Mouse (Mus musculus) mature B cell (primary cell): ENCODE measurements at regions not wholly inside any gene's neighbourhood (a gene's known extent, or its start where the extent isn't known, plus 50 kb on each side); places are given as distances from the start of the nearest gene placed in this dataset.

Experiments
- in situ Hi-C: fragments of 300-500 bp; cut with MboI; formaldehyde crosslinking; loops from 2 replicates; pipeline ENCODE4 v1.14.3; 2019

DNA sequence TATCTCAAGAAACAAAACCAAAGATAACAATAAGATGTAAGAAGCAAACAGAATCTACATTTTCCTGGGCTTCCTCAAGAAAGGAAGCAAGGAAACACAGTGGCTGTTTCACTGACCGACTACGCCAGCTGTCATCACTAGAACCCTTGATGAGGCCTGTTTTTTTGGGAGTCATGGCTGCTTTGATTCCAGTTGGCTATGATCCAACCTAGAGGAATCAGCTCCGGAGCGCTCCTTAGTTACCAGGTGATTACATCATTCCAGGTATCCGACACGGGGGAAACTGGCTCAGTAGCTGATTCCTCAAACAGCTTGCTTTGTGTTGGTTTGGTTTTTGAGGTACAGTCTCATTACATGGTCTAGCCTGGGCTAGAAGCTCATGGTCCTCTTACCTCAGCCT is 84.1 kb upstream of the Galnt15 start:
- in situ Hi-C loops = no loop called here

- in situ Hi-C loops = no loop called here
Measured at GRCm38 (mm10) chr14:31945125-31945524, 83.7 kb upstream of the Galnt15 start.

- in situ Hi-C loops = no loop called here
Measured at GRCm38 (mm10) chr14:31946032-31946431, 82.8 kb upstream of the Galnt15 start.

DNA sequence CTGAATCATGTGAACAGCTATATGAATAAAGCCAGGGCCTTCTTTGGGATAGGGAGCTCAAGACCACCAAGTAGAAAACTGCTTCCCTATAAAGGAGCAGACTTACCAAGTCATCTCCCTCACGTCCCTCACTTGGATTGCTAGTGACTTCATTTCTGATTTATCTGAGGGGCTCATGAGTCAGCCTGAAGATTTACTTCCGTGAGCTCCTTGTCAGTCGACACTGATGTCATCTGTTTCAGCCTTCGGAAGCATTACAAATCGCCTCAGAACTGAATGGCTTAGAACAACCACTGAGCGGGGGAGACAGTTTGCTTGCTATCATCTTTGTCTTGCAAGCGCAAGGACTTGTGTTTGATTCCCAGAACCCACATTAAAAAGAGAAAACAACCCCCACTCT is 81.5 kb upstream of the Galnt15 start:
- in situ Hi-C loops = no loop called here

DNA sequence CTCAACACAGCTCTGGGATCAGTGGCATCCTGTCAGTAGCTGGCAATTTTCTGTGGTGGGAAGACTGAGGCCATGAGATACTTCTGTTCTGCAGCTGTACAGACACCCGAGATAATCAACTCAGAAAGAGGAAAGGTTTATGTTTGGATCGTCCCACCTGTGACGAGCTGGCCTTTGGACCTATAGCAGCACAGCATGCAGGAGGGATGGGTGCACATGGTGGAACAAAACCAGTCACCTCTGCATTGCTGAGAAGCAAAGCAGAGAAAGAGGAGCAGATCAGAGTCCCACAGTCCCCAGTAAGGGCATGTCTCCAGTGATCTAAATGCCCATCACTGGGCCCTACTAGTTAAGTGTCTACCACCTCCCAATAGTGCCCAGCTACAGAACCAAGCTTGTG is 76.9 kb upstream of the Galnt15 start:
- in situ Hi-C loops = loop anchor here (10.0 kb wide), 1 partner anchor 123 kb away; no protein-coding TSS in a partner anchor

DNA sequence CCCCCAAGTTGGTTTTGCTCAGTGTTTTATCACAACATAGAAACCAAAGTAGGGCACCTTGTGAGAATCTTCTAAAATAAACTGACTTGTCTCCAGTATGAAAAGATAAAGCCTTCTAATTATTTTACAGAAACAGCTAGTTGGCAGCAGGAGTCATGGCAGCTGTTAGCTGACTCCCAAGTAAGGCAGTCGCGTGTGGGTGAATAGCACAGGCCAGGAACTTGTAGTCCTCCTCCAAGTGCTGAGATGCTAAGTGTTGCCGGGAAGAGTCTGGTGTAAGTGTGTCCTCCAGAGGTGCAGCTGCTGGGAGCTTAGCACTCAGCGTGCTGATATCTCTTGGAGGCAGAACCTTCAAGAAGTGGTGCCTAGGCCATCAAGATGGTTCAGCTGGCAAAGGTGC is 75.0 kb upstream of the Galnt15 start:
- in situ Hi-C loops = loop anchor here (10.0 kb wide), 1 partner anchor 121 kb away; no protein-coding TSS in a partner anchor

DNA sequence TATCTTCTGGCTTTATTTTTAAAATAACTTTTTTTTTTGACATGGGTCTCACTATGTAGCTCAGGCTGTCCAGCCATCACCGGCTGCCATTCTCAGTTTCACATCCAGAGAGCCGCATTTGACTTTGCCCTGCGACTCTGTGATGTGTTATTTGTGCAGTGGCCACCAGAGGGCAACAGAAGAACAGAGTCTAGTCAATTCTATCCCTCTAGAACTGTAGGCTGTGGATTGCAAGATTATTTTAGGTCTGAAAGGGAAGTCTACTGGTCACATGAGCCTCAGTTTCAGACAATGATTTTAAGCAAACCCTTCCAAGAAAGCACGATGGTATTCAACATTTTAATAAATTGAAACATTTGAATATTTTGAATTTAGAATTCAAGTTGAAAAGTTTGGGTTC is 73.8 kb upstream of the Galnt15 start:
- in situ Hi-C loops = loop anchor here (10.0 kb wide), 1 partner anchor 120 kb away; no protein-coding TSS in a partner anchor

GRCm38 (mm10) chr14:31957211-31957638 is 71.6 kb upstream of the Galnt15 start:
- in situ Hi-C loops = loop anchor here (10.0 kb wide), 1 partner anchor 118 kb away; no protein-coding TSS in a partner anchor

DNA sequence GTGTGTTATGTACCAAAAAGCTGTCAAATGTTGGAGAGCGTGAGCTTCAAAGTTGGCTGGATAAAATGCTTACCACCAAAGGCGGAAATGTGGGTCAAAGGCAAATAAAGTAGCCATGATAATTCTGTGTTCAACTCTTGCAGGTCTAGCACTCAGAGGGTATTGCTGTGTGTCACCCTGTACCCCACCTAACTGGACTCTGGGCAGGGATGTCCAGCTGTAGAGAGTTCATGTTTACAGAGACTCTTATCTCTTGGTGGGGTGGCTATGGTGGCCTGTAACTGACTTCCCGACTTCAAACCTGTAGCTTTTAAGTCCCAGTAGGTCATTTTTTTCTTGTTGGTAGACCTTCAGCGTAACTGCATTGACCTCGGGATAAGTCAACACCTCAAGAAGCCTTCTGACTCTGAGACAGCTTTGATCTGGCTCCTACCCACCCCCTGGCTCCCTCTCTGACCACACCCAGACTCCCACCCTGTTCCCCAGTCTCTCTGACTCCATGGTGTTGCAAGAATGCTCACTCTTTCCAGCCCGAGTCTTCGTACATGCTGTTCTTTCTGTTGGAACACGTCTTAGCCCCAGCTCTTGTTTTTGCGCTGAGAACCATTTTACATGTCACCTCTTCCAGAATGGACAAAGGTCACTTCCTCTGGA is 68.5 kb upstream of the Galnt15 start:
- in situ Hi-C loops = no loop called here

DNA sequence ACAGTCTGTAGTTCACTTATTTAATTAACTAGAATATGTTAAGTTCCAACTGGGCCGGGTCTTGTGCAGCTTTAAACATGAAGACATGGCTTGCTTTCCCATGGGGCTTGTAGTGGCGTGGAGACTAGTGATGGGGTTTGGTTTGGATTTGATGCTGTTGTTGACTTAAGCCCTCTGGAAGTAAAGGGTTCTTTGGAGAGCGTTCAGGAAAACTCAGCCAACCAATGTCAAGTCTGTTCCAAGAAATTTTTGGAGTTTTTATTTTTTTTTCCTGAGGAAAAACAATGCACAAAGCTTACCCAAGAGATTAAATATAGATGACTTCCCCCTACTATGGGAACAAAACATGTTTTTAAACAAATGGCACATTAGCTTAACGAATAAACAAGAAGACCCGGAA is 67.3 kb upstream of the Galnt15 start:
- in situ Hi-C loops = no loop called here

- in situ Hi-C loops = no loop called here
Measured at GRCm38 (mm10) chr14:31963131-31963911, 65.5 kb upstream of the Galnt15 start.

GRCm38 (mm10) chr14:31964076-31964475 is 64.7 kb upstream of the Galnt15 start:
- in situ Hi-C loops = no loop called here

GRCm38 (mm10) chr14:31964831-31965230 is 64.0 kb upstream of the Galnt15 start:
- in situ Hi-C loops = no loop called here

DNA sequence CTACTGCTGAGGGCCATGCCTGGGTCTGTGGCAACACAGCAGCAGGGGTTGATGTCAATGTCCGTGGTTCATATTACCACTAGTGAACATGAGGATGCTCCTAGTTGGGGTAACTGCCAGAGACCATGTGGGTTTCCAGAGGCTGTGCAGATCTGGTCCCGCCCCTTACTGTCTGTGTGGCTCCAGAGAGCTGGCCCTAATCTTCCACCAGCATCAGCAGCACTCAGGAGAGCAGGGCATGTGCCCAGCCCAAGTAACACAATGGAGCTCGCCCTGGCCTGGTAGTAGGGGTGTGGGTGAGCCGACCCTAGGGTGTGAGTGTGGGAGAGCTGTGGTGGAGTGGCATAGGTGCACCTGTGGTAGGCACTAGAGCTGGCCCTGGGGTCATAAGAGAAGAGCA is 59.3 kb upstream of the Galnt15 start:
- in situ Hi-C loops = no loop called here

- in situ Hi-C loops = no loop called here
Measured at GRCm38 (mm10) chr14:31970245-31970830, 58.5 kb upstream of the Galnt15 start.

GRCm38 (mm10) chr14:31970851-31971250 is 57.9 kb upstream of the Galnt15 start:
- in situ Hi-C loops = no loop called here

DNA sequence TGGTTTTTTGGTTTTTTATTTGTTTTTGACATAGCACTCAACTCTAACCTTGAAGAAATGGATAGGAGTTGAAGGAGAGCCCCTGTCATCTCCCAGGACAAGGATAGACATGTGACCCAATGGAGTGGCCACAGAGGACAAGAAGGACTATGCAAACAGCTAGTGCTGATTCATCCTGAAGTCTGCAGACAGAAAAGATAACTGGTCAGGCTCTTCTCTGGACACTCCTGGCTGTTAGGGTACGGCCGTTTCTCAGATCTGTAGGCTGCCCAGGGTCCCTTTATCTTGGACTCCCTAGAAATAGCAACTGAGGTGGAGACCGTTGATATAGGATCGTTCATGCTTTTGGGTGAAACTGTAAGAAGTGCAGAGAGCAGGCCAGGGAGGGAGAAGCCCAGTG is 55.1 kb upstream of the Galnt15 start:
- in situ Hi-C loops = no loop called here

DNA sequence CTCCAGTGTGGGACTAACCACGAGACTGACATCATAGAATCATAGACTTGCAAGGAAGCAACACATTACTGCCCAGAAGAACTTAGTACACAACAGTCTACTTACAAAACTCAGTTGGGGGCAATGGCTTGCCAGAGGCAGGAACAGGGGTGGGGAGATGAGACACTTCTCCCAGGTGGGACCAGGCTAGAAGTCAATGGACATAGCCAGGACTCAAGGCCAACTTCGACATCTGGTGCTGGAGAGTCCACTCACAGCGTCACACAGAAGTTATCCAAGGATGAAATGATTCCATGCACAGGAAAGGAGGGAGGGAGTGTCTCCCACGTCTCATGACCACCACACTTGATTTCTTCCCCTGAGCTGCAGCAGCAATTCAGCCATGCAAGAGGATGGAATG is 50.6 kb upstream of the Galnt15 start:
- in situ Hi-C loops = no loop called here

- in situ Hi-C loops = no loop called here
Measured at GRCm38 (mm10) chr14:31978690-31979089, 50.1 kb upstream of the Galnt15 start.
